Mouse (Mus musculus): ENCODE results near the gene 2300009A05Rik. TPM values are rescaled to one million over a fixed set of nuclear protein-coding genes. Genes with fewer than 3 reads are reported as not detected.

Gene 2300009A05Rik
- polyA plus RNA-seq, 1 experiment from 2014 or later: 50.6 TPM

DNA sequence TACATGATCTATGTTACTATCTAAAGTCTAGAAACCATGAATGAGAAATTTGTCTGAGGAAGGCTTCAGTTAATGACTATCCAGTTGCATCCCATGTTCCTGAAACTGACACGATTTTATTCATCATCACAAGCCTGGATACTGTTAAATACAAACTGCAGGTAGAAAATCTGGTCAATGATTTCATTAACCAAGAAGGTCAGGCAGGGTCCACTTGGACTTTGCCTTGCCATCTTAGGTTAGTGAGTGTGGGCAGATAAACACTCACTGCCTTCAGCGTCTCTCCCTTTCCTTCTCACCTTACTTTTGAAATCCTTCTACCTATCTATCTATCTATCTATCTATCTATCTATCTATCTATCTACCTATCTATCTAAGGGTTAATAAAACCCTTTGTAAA is 7.7 kb downstream of the 2300009A05Rik start:
- Histone ChIP-seq H3K9ac (replicated peaks; ENCODE audit: low read depth, low read length) (no peak overlapping the region), H3K36me3 (ENCODE audit: control insufficient read depth, insufficient read depth, low read length) (peaks cover 3% of the 10 kb centered on the region; the same call in 1 of the 2 replicates), H3K4me1 (ENCODE audit: control insufficient read depth, insufficient read depth, low read length) (no peaks in the 10 kb centered on the region), H3K27ac (ENCODE audit: low read length) (no peak overlapping the region), H3K27me3 (ENCODE audit: control insufficient read depth, insufficient read depth, low read length) (no peaks in the 10 kb centered on the region), H3K4me2 (replicated peaks; ENCODE audit: low read depth, low read length) (no peak overlapping the region), H3K4me3 (ENCODE audit: low read depth, low read length) (no peak overlapping the region), H3K9me3 (ENCODE audit: control insufficient read depth, low read depth, low read length) (no peaks in the 10 kb centered on the region)
- 70% methylated on average over 2 of the region's 2 CpGs for WGBS
- ATAC-seq (ENCODE audit: insufficient number of reproducible peaks, insufficient read depth, low FRiP score, low read depth): no peak

DNA sequence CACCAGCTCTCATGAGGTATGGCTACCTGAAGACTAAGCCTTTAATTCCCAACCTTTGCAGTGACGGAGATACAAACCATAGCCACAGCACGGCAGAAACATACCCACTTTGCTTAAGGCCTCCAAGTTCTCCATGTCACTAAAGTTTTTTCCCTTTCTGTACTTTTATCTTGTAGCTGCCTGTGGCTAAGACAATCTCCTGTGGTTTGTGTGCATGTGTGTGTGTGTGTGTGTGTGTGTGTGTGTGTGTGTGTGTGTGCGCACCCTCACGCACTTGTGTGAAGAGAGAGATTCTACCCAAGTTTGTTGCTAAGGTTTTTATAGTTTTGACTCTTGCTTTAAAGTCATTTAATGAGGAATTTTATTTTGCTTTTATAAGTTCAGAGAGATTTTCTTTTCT is 16.3 kb downstream of the 2300009A05Rik start:
- Histone ChIP-seq H3K4me2 (replicated peaks; ENCODE audit: low read depth, low read length) (no peak overlapping the region), H3K36me3 (ENCODE audit: control insufficient read depth, insufficient read depth, low read length) (no peaks in the 10 kb centered on the region), H3K4me3 (ENCODE audit: low read depth, low read length) (no peak overlapping the region), H3K27me3 (ENCODE audit: control insufficient read depth, insufficient read depth, low read length) (no peaks in the 10 kb centered on the region), H3K27ac (ENCODE audit: low read length) (no peak overlapping the region), H3K9me3 (ENCODE audit: control insufficient read depth, low read depth, low read length) (no peaks in the 10 kb centered on the region), H3K9ac (replicated peaks; ENCODE audit: low read depth, low read length) (no peak overlapping the region), H3K4me1 (ENCODE audit: control insufficient read depth, insufficient read depth, low read length) (no peaks in the 10 kb centered on the region)
- 95% methylated on average over 4 of the region's 4 CpGs for WGBS
- no peak for ATAC-seq (ENCODE audit: insufficient number of reproducible peaks, insufficient read depth, low FRiP score, low read depth)

DNA sequence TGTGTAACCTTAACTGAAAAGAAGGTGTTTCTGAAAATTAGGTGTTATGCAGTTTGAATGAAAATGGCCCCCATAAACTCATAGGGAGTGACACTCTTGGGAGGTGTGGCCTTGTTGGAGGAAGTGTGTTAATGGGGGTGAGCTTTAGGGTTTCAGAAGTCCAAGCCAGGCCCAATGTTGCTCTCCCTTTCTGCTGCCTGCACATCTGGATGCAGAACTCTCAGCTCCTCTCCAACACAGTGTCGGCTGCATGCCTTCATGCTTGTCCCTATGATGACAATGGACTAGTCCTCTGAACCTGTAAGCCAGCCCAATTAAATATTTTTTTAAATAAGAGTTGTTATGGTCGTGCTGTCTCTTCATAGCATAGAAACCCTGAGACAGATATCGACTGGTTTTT is 18.7 kb downstream of the 2300009A05Rik start:
- H3K27ac ChIP-seq (ENCODE audit: low read length): no peak overlapping the region
- 85% methylated on average over 3 of the region's 3 CpGs for whole genome bisulfite sequencing

DNA sequence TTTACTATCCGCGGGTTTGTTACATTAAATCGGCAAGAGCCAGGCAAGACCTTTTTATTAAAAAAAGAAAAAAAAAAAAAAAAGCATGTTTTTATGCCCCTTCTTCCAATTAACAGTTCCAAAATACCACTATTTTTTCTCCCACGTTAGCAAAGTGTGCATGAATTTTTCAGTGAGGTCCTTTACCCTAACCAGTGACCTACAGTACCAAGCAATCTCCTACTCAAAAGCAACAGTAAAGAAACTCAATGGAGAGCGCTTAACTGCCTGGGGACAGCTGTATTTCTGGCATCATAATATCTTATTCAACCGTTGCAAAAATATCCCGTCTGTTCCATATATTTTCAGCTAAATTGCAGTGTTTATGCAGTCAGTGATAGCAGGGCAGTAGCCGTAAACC is 20.9 kb downstream of the 2300009A05Rik start:
- Histone ChIP-seq H3K9ac (replicated peaks; ENCODE audit: low read depth, low read length) (peak overlapping the region; percentile 56), H3K4me1 (ENCODE audit: control insufficient read depth, insufficient read depth, low read length) (peaks cover 14% of the 10 kb centered on the region; the same call in 1 of the 2 replicates), H3K27ac (ENCODE audit: low read length) (peak overlapping the region; percentile 66; the same call in 1 of the 2 replicates), H3K4me3 (ENCODE audit: low read depth, low read length) (peak overlapping the region; percentile 83), H3K9me3 (ENCODE audit: control insufficient read depth, low read depth, low read length) (no peaks in the 10 kb centered on the region), H3K27me3 (ENCODE audit: control insufficient read depth, insufficient read depth, low read length) (no peaks in the 10 kb centered on the region), H3K36me3 (ENCODE audit: control insufficient read depth, insufficient read depth, low read length) (peaks cover 4% of the 10 kb centered on the region; the same call in 1 of the 2 replicates), H3K4me2 (replicated peaks; ENCODE audit: low read depth, low read length) (peak overlapping the region; percentile 92)
- WGBS: 15% methylated on average over 8 of the region's 8 CpGs
- ATAC-seq (ENCODE audit: insufficient number of reproducible peaks, insufficient read depth, low FRiP score, low read depth): no peak

More for the DNA sequence above, 18.7 kb downstream of the 2300009A05Rik start:
- no peak overlapping the region for H3K9ac ChIP-seq (replicated peaks; ENCODE audit: low read depth, low read length)
- peaks cover 12% of the 10 kb centered on the region; the same call in 1 of the 2 replicates for H3K4me1 ChIP-seq (ENCODE audit: control insufficient read depth, insufficient read depth, low read length)
- H3K4me3 ChIP-seq (ENCODE audit: low read depth, low read length): no peak overlapping the region
- no peak for ATAC-seq (ENCODE audit: insufficient number of reproducible peaks, insufficient read depth, low FRiP score, low read depth)
- H3K4me2 ChIP-seq (replicated peaks; ENCODE audit: low read depth, low read length): no peak overlapping the region
- H3K27me3 ChIP-seq (ENCODE audit: control insufficient read depth, insufficient read depth, low read length): no peaks in the 10 kb centered on the region
- no peaks in the 10 kb centered on the region for H3K9me3 ChIP-seq (ENCODE audit: control insufficient read depth, low read depth, low read length)
- H3K36me3 ChIP-seq (ENCODE audit: control insufficient read depth, insufficient read depth, low read length): no peaks in the 10 kb centered on the region

DNA sequence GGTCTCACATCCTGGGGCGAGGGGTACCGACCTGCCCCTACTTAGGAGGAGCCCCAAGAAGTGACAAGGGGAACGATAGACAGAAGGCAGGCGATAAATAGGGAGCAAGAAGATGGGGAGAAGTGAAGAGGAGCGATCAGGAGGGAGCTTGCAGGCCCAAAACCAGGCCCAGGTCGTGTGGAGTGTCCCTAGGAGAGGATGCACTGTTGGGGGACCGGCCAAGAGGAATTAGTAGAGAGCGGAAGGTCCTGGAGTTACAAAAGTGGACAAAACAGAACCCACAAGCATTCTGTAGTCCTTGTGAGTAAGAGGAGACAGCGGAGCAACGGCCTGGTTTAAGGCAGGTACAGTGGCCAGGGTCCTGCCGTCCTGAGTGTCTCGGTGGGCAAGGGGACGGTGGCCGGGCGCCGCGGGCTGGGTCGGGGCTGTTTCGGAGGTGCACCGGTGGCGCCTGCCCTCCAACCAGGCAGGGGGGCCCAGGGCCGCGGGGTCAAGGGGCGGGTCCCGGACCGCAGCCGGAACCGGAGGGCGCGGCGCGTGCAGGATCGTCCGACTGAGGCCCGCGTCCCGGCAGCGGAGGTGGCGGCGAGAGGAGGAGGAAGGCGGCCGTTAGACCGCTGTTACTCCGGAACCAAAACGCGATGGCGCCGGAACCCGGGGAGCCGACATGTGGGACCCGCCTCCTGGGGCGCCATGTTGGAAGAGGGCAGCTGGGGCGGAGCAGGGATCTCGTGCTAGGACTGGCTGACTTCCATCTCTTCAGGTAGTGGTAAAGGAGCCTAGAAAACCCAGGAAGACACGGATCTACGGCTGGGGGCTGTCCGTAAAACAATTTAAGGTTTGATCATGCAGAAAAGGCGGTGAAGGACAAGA is 21.5 kb downstream of the 2300009A05Rik start, which contains the start of gene Map2k5:
Map2k5 (minus strand) TSS at position 633 of the 873 bp plus-strand sequence.
- ATAC-seq (ENCODE audit: insufficient number of reproducible peaks, insufficient read depth, low FRiP score, low read depth): peak; percentile 95
- WGBS: 2% methylated on average over 58 of the region's 58 CpGs
- Histone ChIP-seq H3K4me1 (ENCODE audit: control insufficient read depth, insufficient read depth, low read length) (peaks cover 14% of the 10 kb centered on the region; the same call in 1 of the 2 replicates), H3K9me3 (ENCODE audit: control insufficient read depth, low read depth, low read length) (no peaks in the 10 kb centered on the region), H3K27me3 (ENCODE audit: control insufficient read depth, insufficient read depth, low read length) (no peaks in the 10 kb centered on the region), H3K9ac (replicated peaks; ENCODE audit: low read depth, low read length) (peak within 1 kb of the TSS; percentile 56), H3K4me3 (ENCODE audit: low read depth, low read length) (peak within 1 kb of the TSS; percentile 83), H3K36me3 (ENCODE audit: control insufficient read depth, insufficient read depth, low read length) (peaks cover 6% of the 10 kb centered on the region; the same call in 1 of the 2 replicates), H3K4me2 (replicated peaks; ENCODE audit: low read depth, low read length) (peak within 1 kb of the TSS; percentile 92), H3K27ac (ENCODE audit: low read length) (peak within 1 kb of the TSS; percentile 66; the same call in 1 of the 2 replicates)

DNA sequence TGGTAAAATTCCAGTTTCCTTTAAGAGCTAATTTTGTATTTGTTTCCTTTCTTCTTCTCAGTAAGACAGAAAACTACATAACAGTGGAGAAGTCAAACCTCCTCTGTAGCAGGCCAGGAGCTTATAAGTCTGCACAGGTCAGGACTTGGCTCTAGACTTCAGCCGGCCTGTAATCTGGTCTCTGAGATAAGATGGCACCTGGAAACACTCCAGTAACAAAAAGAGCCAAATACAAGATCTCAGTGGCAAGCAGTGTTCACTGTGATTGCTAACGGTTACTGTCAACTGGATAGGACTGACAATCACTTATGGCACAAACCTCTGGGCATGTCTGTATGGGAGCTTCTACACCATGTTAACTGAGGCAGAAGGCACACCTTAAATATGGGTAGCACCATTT is 25.7 kb downstream of the 2300009A05Rik start:
- no peaks in the 10 kb centered on the region for H3K9me3 ChIP-seq (ENCODE audit: control insufficient read depth, low read depth, low read length)
- 67% methylated on average over 2 of the region's 2 CpGs for WGBS
- H3K4me2 ChIP-seq (replicated peaks; ENCODE audit: low read depth, low read length): no peak overlapping the region
- no peak overlapping the region for H3K4me3 ChIP-seq (ENCODE audit: low read depth, low read length)
- no peak overlapping the region for H3K9ac ChIP-seq (replicated peaks; ENCODE audit: low read depth, low read length)
- H3K4me1 ChIP-seq (ENCODE audit: control insufficient read depth, insufficient read depth, low read length): peaks cover 14% of the 10 kb centered on the region; the same call in 1 of the 2 replicates
- H3K27ac ChIP-seq (ENCODE audit: low read length): no peak overlapping the region
- no peak for ATAC-seq (ENCODE audit: insufficient number of reproducible peaks, insufficient read depth, low FRiP score, low read depth)
- peaks cover 8% of the 10 kb centered on the region; the same call in 1 of the 2 replicates for H3K36me3 ChIP-seq (ENCODE audit: control insufficient read depth, insufficient read depth, low read length)
- no peaks in the 10 kb centered on the region for H3K27me3 ChIP-seq (ENCODE audit: control insufficient read depth, insufficient read depth, low read length)

DNA sequence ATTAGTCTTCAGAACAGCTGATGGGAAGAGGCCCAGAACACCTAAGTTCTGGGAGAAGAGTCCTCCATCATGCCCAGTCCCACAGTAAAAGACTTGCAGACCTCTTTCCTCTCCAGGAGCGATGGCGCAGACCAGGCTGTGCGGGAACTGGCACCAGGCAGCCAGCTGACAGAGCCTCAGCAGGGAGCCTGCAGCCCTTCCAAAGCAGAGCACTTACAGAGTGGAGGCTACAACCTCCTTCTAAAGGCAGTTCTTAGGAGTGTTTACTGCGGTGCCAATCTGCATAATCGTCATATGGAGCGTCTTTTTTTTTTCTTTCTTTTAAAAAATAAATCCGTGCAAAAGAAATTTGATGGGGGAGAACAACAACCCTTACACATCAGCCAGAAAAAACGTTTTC is 26.5 kb downstream of the 2300009A05Rik start:
- H3K4me2 ChIP-seq (replicated peaks; ENCODE audit: low read depth, low read length): no peak overlapping the region
- H3K9ac ChIP-seq (replicated peaks; ENCODE audit: low read depth, low read length): no peak overlapping the region
- H3K9me3 ChIP-seq (ENCODE audit: control insufficient read depth, low read depth, low read length): no peaks in the 10 kb centered on the region
- H3K4me3 ChIP-seq (ENCODE audit: low read depth, low read length): no peak overlapping the region
- peaks cover 8% of the 10 kb centered on the region; the same call in 1 of the 2 replicates for H3K36me3 ChIP-seq (ENCODE audit: control insufficient read depth, insufficient read depth, low read length)
- no peak for ATAC-seq (ENCODE audit: insufficient number of reproducible peaks, insufficient read depth, low FRiP score, low read depth)
- no peak overlapping the region for H3K27ac ChIP-seq (ENCODE audit: low read length)
- no peaks in the 10 kb centered on the region for H3K27me3 ChIP-seq (ENCODE audit: control insufficient read depth, insufficient read depth, low read length)
- peaks cover 14% of the 10 kb centered on the region; the same call in 1 of the 2 replicates for H3K4me1 ChIP-seq (ENCODE audit: control insufficient read depth, insufficient read depth, low read length)
- WGBS: 76% methylated on average over 8 of the region's 8 CpGs

DNA sequence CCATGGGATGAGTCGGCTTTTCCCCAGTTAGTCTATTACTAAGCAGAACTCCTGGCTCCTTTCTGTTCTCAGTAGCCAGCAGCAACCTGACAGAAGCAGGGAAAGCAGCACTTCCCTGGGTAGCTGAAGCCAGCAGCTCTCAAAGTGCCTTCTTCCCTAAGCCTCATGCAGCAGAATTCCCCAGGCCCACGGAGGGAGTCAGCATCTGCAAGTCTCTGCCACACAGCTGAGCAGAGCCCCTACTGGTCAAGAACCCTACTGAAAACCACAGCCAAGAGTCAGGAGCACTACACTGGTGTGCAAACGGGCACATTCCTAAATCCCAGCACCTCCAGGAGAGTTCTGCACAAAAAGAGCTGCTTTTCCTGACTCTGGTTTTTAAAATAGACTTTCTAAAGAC is 38.6 kb downstream of the 2300009A05Rik start:
- H3K27ac ChIP-seq (ENCODE audit: low read length): no peak overlapping the region
- no peaks in the 10 kb centered on the region for H3K4me1 ChIP-seq (ENCODE audit: control insufficient read depth, insufficient read depth, low read length)
- WGBS: 57% methylated on average over 3 of the region's 3 CpGs
- H3K4me3 ChIP-seq (ENCODE audit: low read depth, low read length): no peak overlapping the region
- no peaks in the 10 kb centered on the region for H3K9me3 ChIP-seq (ENCODE audit: control insufficient read depth, low read depth, low read length)
- ATAC-seq (ENCODE audit: insufficient number of reproducible peaks, insufficient read depth, low FRiP score, low read depth): no peak
- no peak overlapping the region for H3K9ac ChIP-seq (replicated peaks; ENCODE audit: low read depth, low read length)
- H3K27me3 ChIP-seq (ENCODE audit: control insufficient read depth, insufficient read depth, low read length): no peaks in the 10 kb centered on the region
- H3K4me2 ChIP-seq (replicated peaks; ENCODE audit: low read depth, low read length): no peak overlapping the region
- H3K36me3 ChIP-seq (ENCODE audit: control insufficient read depth, insufficient read depth, low read length): no peaks in the 10 kb centered on the region; the same call in 1 of the 2 replicates

Measured in stomach, embryonic 14.5 days (tissue).